Mouse (Mus musculus): Measurements from ENCODE around the gene Nsa2. TPM values are rescaled to one million over a fixed set of nuclear protein-coding genes. Genes with fewer than 3 reads are reported as not detected.

Gene Nsa2
- total RNA-seq, 2 experiments from 2014 or later: 52.3 TPM

DNA sequence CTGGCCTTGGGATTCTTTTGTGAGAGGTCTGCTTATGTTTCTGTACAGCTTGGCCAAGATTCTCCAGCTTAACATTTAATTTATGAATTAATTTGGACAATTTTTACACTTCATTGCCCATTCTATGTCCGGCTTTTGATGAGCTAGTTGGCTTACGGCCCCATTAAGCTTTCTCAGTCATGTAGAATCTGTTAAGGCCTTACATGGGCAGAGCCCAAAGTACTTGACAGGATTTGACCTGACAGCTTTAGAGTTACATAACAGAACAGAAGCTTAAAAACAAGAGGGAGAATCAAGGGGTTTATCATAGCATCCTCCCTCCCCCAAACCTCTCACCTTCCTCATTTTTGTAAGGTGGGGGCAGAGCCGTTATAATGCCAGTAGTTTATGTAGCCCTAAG lies 49.6 kb downstream of the Nsa2 start:
- DNase-seq (ENCODE audit: low spot score in 2 of 2): no peak

DNA sequence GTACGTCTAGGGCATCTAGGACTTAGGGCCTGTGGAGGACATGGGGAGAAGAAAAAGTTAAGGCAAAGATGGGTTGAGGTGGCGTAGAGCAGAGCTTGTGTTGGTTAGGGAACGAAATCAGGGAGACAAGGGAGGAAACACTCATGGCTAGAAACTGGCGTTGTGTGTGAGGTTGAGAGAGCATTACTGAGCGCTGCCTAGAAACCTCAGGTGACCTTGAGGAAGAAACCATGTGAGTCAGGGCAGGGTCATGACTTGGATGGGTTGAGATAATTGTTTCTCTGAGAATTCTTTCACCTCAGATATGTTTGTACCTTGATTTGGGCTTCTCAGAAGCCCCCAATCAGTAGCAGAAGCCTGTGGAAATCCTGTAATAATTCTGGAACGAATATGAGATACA lies 50.3 kb downstream of the Nsa2 start:
- no peak for DNase-seq (ENCODE audit: low spot score in 2 of 2)

DNA sequence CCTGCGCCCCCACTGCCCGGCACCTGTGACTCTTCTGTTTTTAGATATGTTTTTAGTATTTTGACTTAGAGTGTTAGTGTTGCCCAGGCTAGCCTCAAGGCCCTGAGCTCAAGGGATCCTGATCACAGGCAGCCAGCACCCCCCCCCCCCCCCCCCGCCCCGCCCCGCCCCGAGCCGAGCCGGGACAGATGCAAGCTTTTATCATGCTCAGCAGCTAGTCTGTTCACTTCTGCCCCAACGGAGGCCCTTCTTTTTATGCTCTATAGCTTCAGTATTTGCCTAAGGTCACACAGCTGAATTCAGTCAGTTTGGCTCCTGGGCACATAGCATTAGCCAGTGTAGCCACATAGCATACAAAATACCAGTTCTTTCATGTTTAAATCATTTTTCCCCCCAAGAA lies 51.4 kb downstream of the Nsa2 start:
- DNase-seq (ENCODE audit: low spot score in 2 of 2): no peak

DNA sequence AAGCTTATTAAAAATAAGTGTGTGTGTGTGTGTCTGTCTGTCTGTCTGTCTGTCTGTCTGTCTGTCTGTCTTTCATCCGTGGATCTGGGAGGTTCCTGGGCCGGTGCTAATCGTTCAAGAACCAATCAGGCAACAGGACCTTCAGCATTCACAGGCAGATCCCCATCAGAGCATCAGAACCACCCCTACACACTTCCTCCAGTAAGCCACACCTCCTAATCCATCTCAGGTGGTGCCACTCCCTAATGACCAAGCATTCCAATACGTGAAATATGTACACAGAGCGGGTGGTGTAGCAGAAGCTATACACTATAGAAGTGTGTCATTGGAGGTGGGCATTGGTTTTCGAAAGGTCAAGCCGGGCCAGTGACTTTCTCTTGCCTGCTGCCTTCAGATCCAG lies 55.3 kb downstream of the Nsa2 start:
- no peak for DNase-seq (ENCODE audit: low spot score in 2 of 2)

DNA sequence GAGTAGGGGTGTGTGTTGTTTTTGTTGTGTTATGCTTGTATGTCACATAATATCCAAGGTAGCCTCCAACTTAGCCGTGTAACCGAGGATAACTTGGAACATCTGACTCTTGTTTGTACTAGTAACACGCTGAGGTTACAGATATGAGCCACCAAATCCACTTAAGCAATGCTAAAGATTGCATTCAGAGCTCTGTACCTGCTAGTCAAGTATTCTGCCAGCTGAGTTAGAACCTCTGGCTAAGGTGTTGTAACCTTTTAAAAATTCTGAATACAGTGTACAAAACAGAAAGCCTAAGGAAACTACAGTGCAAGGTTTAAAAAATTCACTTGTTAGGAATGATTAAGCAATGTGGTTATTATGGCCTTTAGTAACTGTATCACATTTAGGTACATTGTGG lies 57.1 kb downstream of the Nsa2 start:
- no peak for DNase-seq (ENCODE audit: low spot score in 2 of 2)

DNA sequence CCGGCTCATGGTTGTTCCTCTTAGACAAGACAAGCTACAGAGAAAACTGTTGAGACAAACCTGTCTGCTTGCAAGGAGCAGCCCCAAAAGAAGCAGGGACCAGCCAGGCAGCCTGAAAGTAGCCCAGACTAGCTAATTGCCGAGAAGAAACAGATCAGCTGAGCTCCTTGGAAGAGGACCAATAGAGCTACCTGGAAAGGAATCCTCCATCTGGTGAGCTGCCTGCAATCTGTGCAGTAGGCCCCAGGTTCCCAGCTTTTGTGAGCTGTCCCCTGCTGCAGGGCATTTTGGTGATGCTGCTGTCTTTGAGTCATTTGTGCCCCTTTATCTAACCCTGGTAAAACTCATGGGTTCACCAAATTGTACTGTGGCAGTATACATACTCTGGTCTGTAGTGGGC lies 57.5 kb downstream of the Nsa2 start:
- DNase-seq (ENCODE audit: low spot score in 2 of 2): no peak

Other genes starting within 250 kb of the Nsa2 start
- 1 to 10 TPM; 2.4 to 2.9 TPM for gene Gcnt4, start 213.2 kb downstream of the Nsa2 start, total RNA-seq (2021)
- not detected for gene 1700029F12Rik, start 103.6 kb downstream of the Nsa2 start, total RNA-seq (2021)
- 10 to 100 TPM; 40.9 to 43.1 TPM for gene Fam169a, start 70.7 kb downstream of the Nsa2 start, total RNA-seq (2021)
- gene Gm6169, start 38.7 kb downstream of the Nsa2 start, total RNA-seq (2021): 1 to 10 TPM in 1 of 2 experiments, not detected in 1; 2.5 TPM
- gene Gfm2, start within 50 bp of the Nsa2 start, total RNA-seq (2021): 10 to 100 TPM; 24.4 to 24.6 TPM
- gene Hexb, start 60.4 kb upstream of the Nsa2 start, total RNA-seq (2021): 100 to 1,000 TPM; 121 to 138 TPM
- 100 to 1,000 TPM; 757 to 762 TPM for gene Enc1, start 103.2 kb upstream of the Nsa2 start, total RNA-seq (2021)

Data from layer of hippocampus, adult 18-20 months (tissue).